In genomic region chr13:74807446-74808151, GRCm38 (mm10) we compare ENCODE assay signal across 7 mouse cellular contexts. TPM values are rescaled to one million over a fixed set of nuclear protein-coding genes. Genes with fewer than 3 reads are reported as not detected.
A peak's percentile ranks its signal among the peaks of the same experiment; 100 is the strongest.
DNase-seq lines count a peak whose midpoint lies in the region; ATAC-seq lines count a peak whose summit lies in the region.

No protein-coding gene starts in this region.

- peak overlapping the region; percentile 95 for H3K4me2 ChIP-seq in forebrain, embryonic 11.5 days (ENCODE audit: low read depth, low read length, severe bottlenecking)
- peak overlapping the region; percentile 97 for H3K4me2 ChIP-seq in heart, embryonic 16.5 days (ENCODE audit: low read depth, low read length)

- H3K36me3 ChIP-seq in forebrain, embryonic 11.5 days (ENCODE audit: control insufficient read depth, insufficient read depth, low read length) = no peaks in the 10 kb centered on the region
- no peaks in the 10 kb centered on the region for H3K36me3 ChIP-seq in heart, embryonic 16.5 days (ENCODE audit: control insufficient read depth, insufficient read depth)
- H3K36me3 ChIP-seq in megakaryocyte, embryonic 14.5 days (replicated peaks; ENCODE audit: low read length) = no peaks in the 10 kb centered on the region

- H3K27ac ChIP-seq in forebrain, embryonic 11.5 days (ENCODE audit: low read depth, low read length) = no peak overlapping the region
- peak overlapping the region; percentile 89 for H3K27ac ChIP-seq in heart, embryonic 16.5 days (ENCODE audit: low read length)

- 0 out of 2 replicates have a peak, but pooled peaks cover 2% of the 10 kb centered on the region for H3K4me1 ChIP-seq in forebrain, embryonic 11.5 days (replicated peaks; ENCODE audit: control insufficient read depth, insufficient read depth, low read length)
- H3K4me1 ChIP-seq in heart, embryonic 16.5 days (ENCODE audit: control insufficient read depth, insufficient read depth, low read length) = peaks cover 17% of the 10 kb centered on the region
- peaks cover 25% of the 10 kb centered on the region for H3K4me1 ChIP-seq in megakaryocyte, embryonic 14.5 days

- peak; percentile 70 for DNase-seq in NIH3T3 (ENCODE audit: low read depth)
- DNase-seq in c-Kit-positive CD71-negative TER-119-negative erythroid progenitor cells, embryonic 14.5 days (ENCODE audit: low read depth) = peak; percentile 81
- DNase-seq in forebrain, embryonic 11.5 days (ENCODE audit: low spot score) = no peak
- DNase-seq in kidney, postnatal 25 days = peak; percentile 80 to 88
- DNase-seq in right cerebral cortex, postnatal 14 days = peak; percentile 8

- ATAC-seq in forebrain, embryonic 11.5 days (replicated peaks; ENCODE audit: low FRiP score) = peak; percentile 94
- ATAC-seq in heart, embryonic 16.5 days (replicated peaks; ENCODE audit: extremely low read depth, insufficient read depth, low FRiP score) = peak; percentile 97

- H3K27me3 ChIP-seq in forebrain, embryonic 11.5 days (ENCODE audit: control insufficient read depth, insufficient read depth, low read length) = peaks cover 3% of the 10 kb centered on the region; the same call in 1 of the 2 replicates
- H3K27me3 ChIP-seq in heart, embryonic 16.5 days (ENCODE audit: control insufficient read depth, insufficient read depth, low read length) = no peaks in the 10 kb centered on the region
- H3K27me3 ChIP-seq in megakaryocyte, embryonic 14.5 days (replicated peaks) = no peaks in the 10 kb centered on the region

- H3K9ac ChIP-seq in forebrain, embryonic 11.5 days (ENCODE audit: low read length) = peak overlapping the region; percentile 48
- H3K9ac ChIP-seq in heart, embryonic 16.5 days (ENCODE audit: low read length) = peak overlapping the region; percentile 85

- 1% methylated on average over 29 of the region's 31 CpGs for WGBS in forebrain, embryonic 11.5 days
- WGBS in heart, embryonic 16.5 days = 2% methylated on average over 31 of the region's 31 CpGs

- H3K9me3 ChIP-seq in forebrain, embryonic 11.5 days (ENCODE audit: control insufficient read depth, low read length) = no peaks in the 10 kb centered on the region
- H3K9me3 ChIP-seq in heart, embryonic 16.5 days (replicated peaks; ENCODE audit: control insufficient read depth, low read length) = no peaks in the 10 kb centered on the region
- H3K9me3 ChIP-seq in megakaryocyte, embryonic 14.5 days = no peaks in the 10 kb centered on the region

- H3K4me3 ChIP-seq in forebrain, embryonic 11.5 days (ENCODE audit: low read depth, low read length) = peak overlapping the region; percentile 58
- peak overlapping the region; percentile 71 for H3K4me3 ChIP-seq in heart, embryonic 16.5 days (ENCODE audit: low read length)
- peak overlapping the region; percentile 93 for H3K4me3 ChIP-seq in megakaryocyte, embryonic 14.5 days (replicated peaks)

RNA-seq across cellular contexts. Expression of gene Cast, which starts 1.0 kb away (rescaled TPM):
- 14.7 and 18.5 TPM in 2 replicates for polyA plus RNA-seq in forebrain, embryonic 11.5 days (2014; fragmentation: Nextera tagmentation; extraction: Ambion mirVana)
- polyA plus RNA-seq in heart, embryonic 16.5 days (2015; fragmentation: Nextera tagmentation; extraction: Ambion mirVana) = 58.3 and 62.8 TPM in 2 replicates
- 0.62 and 1.6 TPM in 2 replicates for polyA plus RNA-seq in megakaryocyte, embryonic 14.5 days (2012; ENCODE audit: insufficient read depth, low replicate concordance)
